Mouse (Mus musculus) heart, embryonic 15.5 days (tissue): Measurements from ENCODE around the gene Tmem115. TPM values are rescaled to one million over a fixed set of nuclear protein-coding genes. Genes with fewer than 3 reads are reported as not detected.
"Not testable (repeated sequence)": the region's sequence is repeated elsewhere in the genome, so short reads cannot be mapped to it uniquely, and the experiment has no call there.

Experiments used
- ATAC-seq: fragments of 200-750 bp; cut with Nextera tagmentation; replicated peaks from 2 replicates; pipeline ENCODE4 v1.8.0; 2017; ENCODE audit warnings: low read depth, moderate TSS enrichment; ENCODE audit not compliant: insufficient number of reproducible peaks, insufficient read depth, low FRiP score
- H3K27ac ChIP-seq: fragments of 300-500 bp; sonication (generic); 2 replicates; pipeline ENCODE4 v1.5.1; 2015; ENCODE audit warnings: mild to moderate bottlenecking, inconsistent platforms
- H3K27me3 ChIP-seq: fragments of 300-500 bp; sonication (generic); 2 replicates; pipeline ENCODE4 v1.6.1; 2015; ENCODE audit warnings: inconsistent platforms
- H3K36me3 ChIP-seq: fragments of 300-500 bp; sonication (generic); 2 replicates; pipeline ENCODE4 v1.6.1; 2015; ENCODE audit warnings: mild to moderate bottlenecking, inconsistent platforms
- H3K4me1 ChIP-seq: fragments of 300-500 bp; sonication (generic); replicated peaks from 2 replicates; pipeline ENCODE4 v1.6.1; 2015; ENCODE audit warnings: inconsistent platforms
- H3K4me2 ChIP-seq: fragments of 300-500 bp; sonication (generic); 2 replicates; pipeline ENCODE4 v1.6.1; 2015; ENCODE audit warnings: inconsistent platforms, mild to moderate bottlenecking, moderate library complexity
- H3K4me3 ChIP-seq: fragments of 300-500 bp; sonication (generic); 2 replicates; pipeline ENCODE4 v1.5.1; 2015; ENCODE audit warnings: mild to moderate bottlenecking, inconsistent platforms
- H3K9ac ChIP-seq: fragments of 300-500 bp; sonication (generic); 2 replicates; pipeline ENCODE4 v1.6.1; 2015; ENCODE audit warnings: mild to moderate bottlenecking, inconsistent platforms
- H3K9me3 ChIP-seq: fragments of 300-500 bp; sonication (generic); replicated peaks from 2 replicates; pipeline ENCODE4 v1.6.1; 2016; ENCODE audit warnings: inconsistent platforms
- WGBS: fragments of 180-500 bp; shearing (Covaris S2); methylation state at CpG from one replicate; pipeline ENCODE4 v1.1.7; 2015; ENCODE audit warnings: mixed read lengths; 5-methylcytosine and 5-hydroxymethylcytosine counted together
- polyA plus RNA-seq: library from polyadenylated mRNA; unstranded; fragments of >200 nt; fragmentation: Nextera tagmentation; extraction: Ambion mirVana; gene quantifications from 2 replicates; pipeline ENCODE4 v1.2.1, GENCODE M21; 2015

Tmem115 gene
- polyA plus RNA-seq, 1 experiment from 2014 or later, result 31.5 TPM

DNA sequence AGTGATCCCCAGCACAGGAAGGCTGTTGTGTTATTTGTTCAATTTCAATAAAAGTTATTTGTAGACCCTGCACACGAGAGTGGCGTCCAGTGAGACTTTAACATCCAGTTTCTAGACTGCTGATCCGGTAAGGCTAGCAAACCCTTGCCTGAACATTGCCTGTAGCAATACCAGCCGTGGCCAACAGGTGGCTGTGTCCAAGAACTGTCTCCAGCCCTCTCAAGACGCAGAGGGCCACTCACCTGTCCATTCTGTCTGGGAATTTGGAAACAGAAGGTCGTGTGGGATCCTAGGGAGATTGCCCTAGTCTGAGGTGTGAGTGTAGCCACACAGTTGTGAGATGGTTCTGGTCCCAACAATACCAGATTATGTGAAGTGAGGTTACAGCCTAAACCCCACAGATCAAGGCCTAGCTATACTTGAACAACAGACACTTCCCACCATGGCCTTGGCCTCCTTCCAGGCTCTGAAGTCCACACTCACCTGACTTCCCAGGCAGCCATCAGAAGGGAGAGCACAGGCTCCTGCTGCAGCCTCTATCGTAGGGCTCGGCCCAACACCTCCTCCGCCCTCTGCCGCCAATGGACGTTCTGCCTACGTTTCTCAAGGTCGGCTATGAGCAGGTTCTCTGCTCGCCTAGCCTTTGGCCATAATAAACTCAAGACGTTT lies 32.4 kb downstream of the Tmem115 start:
- Histone ChIP-seq H3K9ac (no peak overlapping the region), H3K4me3 (0 out of 2 replicates have a peak overlapping the region, but pooled peaks have one; percentile 7), H3K9me3 (no peaks in the 10 kb centered on the region), H3K4me1 (peaks cover 60% of the 10 kb centered on the region), H3K36me3 (peaks cover 21% of the 10 kb centered on the region), H3K27me3 (no peaks in the 10 kb centered on the region), H3K4me2 (peak overlapping the region; percentile 85), H3K27ac (peak overlapping the region; percentile 89)
- WGBS, result 51% methylated on average over 15 of the region's 15 CpGs
- no peak for ATAC-seq

DNA sequence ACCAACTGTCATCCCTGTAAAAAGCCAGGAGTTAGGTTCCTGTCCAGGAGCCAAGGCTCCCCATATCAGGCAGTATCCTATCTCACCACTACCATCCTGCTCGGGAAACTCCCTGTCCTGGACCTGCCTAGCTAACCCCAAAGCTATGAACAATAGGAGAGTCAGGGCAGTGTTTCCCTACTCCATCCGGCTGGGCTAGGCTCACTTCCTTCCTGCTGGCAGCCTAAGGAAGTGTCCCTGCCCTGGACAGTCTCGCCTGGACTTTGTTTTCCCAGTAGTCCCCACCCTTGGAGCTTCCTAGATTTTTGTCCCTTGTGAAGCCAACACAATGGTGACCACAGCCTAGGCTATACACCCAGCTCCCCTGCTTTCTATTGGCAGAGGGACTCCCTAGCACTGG lies 33.1 kb downstream of the Tmem115 start:
- 55% methylated on average over 3 of the region's 3 CpGs for WGBS
- ATAC-seq, result peak; percentile 28

DNA sequence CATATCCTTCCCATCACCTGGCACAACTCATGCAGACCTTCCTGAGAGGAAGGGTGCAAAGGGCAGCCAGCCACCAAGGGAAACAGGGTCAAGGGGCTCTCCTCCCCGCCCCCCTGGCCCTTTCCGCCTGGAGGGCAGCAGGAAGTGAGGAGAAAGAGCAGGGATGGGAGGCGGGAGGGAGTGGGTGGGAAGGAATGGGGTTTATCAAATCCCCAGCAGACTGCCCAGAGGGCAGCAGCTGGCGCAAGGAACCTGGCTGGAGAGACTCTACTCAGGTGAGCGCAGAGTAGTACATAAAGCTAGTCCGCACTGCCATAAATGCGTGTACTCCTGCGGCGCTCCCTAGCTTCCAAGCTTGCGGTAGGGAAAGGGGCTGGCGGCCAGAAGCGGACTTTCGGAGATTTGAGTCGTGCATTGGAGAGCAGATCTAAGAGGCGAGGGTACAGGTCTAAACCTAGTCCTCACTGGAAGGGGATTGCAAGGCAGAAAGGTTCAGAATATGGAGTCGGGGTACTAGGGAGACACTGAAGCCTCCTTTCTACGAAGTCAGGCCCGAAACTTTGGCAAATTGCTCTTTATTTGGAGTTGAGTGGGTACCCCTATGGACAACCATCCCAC lies 34.1 kb downstream of the Tmem115 start, which contains the start of gene Hyal2:
Hyal2 (plus strand) TSS at position 244 of the 618 bp plus-strand sequence.
- H3K9me3 ChIP-seq, result no peaks in the 10 kb centered on the region
- WGBS, result 15% methylated on average over 18 of the region's 18 CpGs
- no peak for ATAC-seq
- no peaks in the 10 kb centered on the region for H3K27me3 ChIP-seq
- H3K4me3 ChIP-seq, result peak within 1 kb of the TSS; percentile 89
- H3K4me2 ChIP-seq, result peak within 1 kb of the TSS; percentile 85
- H3K27ac ChIP-seq, result peak within 1 kb of the TSS; percentile 89
- H3K9ac ChIP-seq, result peak within 1 kb of the TSS; percentile 81
- peaks cover 68% of the 10 kb centered on the region for H3K4me1 ChIP-seq
- peaks cover 19% of the 10 kb centered on the region for H3K36me3 ChIP-seq

More for the DNA sequence above, 33.1 kb downstream of the Tmem115 start:
- Histone ChIP-seq H3K27me3 (no peaks in the 10 kb centered on the region), H3K4me3 (0 out of 2 replicates have a peak overlapping the region, but pooled peaks have one; percentile 7), H3K36me3 (peaks cover 17% of the 10 kb centered on the region), H3K4me2 (peak overlapping the region; percentile 85), H3K9me3 (no peaks in the 10 kb centered on the region), H3K9ac (no peak overlapping the region), H3K27ac (peak overlapping the region; percentile 89), H3K4me1 (peaks cover 67% of the 10 kb centered on the region)

DNA sequence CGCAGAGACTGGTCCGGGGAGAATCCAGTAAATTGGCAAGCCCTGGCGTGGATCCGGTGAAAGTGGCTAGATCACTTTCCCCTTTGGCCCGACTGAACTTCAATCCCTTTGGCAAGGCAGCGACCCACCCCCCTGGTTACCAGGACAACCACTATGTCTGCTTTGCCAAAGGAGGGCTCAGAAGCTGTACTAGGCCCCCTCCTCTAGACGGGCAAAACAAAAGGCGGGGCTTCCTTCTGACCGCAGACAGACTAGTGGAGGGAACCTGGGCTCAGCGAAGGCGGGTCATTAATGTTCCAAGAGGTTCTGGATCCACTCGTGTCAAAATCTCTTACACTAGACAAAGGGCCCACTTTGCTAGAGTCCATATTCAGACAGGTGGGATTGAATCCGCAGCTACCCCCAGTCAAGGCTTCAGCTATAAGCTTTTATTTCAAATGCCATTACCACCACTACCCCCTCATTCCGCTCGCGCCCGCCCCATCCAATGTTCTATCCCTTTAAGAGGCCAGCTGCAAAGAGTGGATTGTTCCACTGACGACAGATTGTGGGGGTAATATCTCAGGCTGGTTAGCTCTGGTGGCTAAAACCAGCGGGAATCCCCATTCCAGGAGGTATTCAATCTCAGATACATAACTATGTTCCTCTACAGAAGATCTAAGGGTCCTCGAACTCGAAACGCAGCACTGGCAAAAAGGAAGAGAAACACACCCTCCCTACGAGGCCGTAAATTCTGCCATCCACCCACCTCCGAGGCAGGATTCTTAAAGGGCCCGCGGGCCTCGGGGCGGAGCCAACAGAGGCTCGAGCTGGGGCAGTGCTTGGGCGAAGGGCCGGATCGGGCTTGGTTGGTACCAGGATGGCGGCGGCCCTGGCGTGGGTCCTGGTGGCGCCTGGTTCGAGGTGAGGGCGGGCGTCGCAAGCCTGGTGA lies 34.9 kb downstream of the Tmem115 start:
- peak overlapping the region; percentile 85 for H3K4me2 ChIP-seq
- peaks cover 26% of the 10 kb centered on the region for H3K36me3 ChIP-seq
- peak overlapping the region; percentile 89 for H3K4me3 ChIP-seq
- H3K4me1 ChIP-seq, result peaks cover 66% of the 10 kb centered on the region
- peak overlapping the region; percentile 89 for H3K27ac ChIP-seq
- peak overlapping the region; percentile 81 for H3K9ac ChIP-seq
- peak; percentile 71 for ATAC-seq
- under 1% methylated on average over 41 of the region's 41 CpGs for WGBS
- H3K27me3 ChIP-seq, result no peaks in the 10 kb centered on the region
- no peaks in the 10 kb centered on the region for H3K9me3 ChIP-seq

DNA sequence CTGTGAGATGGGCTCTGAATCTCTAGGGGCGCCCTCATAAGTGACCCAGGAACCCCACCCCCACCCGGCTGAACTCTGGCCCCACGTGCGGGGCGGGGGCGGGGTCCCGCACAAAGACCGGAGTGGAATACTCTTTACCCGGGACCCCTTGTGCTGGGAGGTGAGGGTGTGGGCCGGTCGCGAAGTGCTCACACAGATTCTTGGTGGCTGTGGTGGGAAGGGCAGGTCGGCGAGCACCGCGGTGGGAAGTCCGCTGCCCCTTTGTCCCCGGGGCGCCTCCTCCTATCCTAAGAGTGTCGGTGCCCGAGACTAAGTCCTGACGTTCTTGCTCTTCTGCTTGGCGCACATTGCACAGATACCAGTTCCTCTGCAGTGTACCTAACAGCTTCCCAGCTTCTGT lies 35.5 kb downstream of the Tmem115 start:
- peak overlapping the region; percentile 81 for H3K9ac ChIP-seq
- peaks cover 59% of the 10 kb centered on the region for H3K4me1 ChIP-seq
- H3K27ac ChIP-seq, result peak overlapping the region; percentile 89
- H3K9me3 ChIP-seq, result no peaks in the 10 kb centered on the region
- H3K4me2 ChIP-seq, result peak overlapping the region; percentile 85
- no peaks in the 10 kb centered on the region for H3K27me3 ChIP-seq
- ATAC-seq, result peak; percentile 4
- peak overlapping the region; percentile 89 for H3K4me3 ChIP-seq
- H3K36me3 ChIP-seq, result peaks cover 30% of the 10 kb centered on the region
- WGBS, result under 1% methylated on average over 23 of the region's 23 CpGs

DNA sequence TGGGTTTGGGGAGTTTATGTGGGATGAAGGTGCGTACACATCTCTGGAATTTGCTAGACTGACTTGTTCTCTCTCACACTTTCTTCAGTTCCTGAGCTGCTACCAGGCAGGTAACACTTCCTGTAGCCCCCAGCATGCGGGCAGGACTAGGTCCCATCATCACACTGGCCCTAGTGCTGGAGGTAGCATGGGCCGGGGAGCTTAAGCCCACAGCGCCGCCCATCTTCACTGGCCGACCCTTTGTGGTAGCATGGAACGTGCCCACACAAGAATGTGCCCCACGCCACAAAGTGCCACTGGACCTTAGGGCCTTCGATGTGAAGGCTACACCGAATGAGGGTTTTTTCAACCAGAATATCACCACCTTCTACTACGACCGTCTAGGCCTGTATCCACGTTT lies 36.3 kb downstream of the Tmem115 start:
- peaks cover 32% of the 10 kb centered on the region for H3K36me3 ChIP-seq
- peak overlapping the region; percentile 85 for H3K4me2 ChIP-seq
- H3K4me3 ChIP-seq, result peak overlapping the region; percentile 89
- no peak for ATAC-seq
- H3K4me1 ChIP-seq, result peaks cover 56% of the 10 kb centered on the region
- H3K27me3 ChIP-seq, result no peaks in the 10 kb centered on the region
- 47% methylated on average over 13 of the region's 13 CpGs for WGBS
- peak overlapping the region; percentile 89 for H3K27ac ChIP-seq
- peak overlapping the region; percentile 81 for H3K9ac ChIP-seq
- no peaks in the 10 kb centered on the region for H3K9me3 ChIP-seq

DNA sequence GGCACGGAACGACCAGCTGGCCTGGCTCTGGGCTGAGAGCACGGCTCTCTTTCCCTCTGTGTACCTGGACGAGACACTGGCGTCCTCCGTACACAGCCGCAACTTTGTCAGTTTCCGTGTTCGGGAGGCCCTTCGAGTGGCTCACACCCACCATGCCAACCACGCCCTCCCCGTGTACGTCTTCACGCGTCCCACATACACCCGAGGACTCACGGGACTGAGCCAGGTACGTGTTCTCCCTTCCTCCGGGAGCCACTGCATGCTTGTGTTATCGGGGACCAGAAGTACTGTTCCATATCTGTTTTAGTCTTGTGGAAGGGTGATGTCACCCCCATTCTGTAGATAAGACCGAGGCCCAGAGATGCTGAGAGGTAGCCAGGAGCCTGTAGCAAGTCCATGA lies 37.1 kb downstream of the Tmem115 start:
- Histone ChIP-seq H3K9ac (peak overlapping the region; percentile 30), H3K4me3 (peak overlapping the region; percentile 89), H3K4me2 (peak overlapping the region; percentile 85), H3K27me3 (no peaks in the 10 kb centered on the region), H3K4me1 (peaks cover 55% of the 10 kb centered on the region), H3K27ac (peak overlapping the region; percentile 27), H3K36me3 (peaks cover 29% of the 10 kb centered on the region), H3K9me3 (no peaks in the 10 kb centered on the region)
- WGBS, result 45% methylated on average over 21 of the region's 21 CpGs
- ATAC-seq, result no peak

DNA sequence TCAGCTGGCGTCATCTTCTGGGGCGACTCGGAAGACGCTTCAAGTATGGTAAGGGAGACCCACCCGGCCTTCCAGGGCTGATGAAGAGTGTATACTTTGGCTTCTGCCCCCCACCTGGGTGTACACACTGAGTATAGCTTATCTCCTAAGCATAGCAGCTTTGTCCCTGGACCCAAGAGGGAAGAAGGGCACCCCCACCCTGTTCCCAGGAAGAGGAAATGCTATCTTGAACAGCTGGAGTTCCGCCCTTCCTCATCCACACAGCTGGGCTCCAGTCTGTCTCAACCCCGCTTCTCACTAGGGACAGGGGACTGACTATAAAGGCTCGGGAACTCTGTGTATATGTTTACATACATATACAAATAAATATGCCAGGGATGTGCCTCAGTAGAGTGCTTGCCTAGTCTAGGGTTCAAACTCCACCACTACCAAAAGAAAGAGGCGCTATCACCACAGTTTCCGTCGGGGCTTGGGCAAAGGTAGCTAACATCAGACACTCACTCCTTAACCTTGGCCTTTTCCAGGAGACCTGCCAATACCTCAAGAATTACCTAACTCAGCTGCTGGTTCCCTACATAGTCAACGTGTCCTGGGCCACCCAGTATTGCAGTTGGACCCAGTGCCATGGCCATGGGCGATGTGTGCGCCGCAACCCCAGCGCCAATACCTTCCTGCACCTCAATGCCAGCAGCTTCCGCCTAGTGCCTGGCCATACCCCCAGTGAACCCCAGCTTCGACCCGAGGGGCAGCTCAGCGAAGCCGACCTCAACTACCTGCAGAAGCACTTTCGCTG lies 38.0 kb downstream of the Tmem115 start:
- 84% methylated on average over 22 of the region's 22 CpGs for WGBS
- Histone ChIP-seq H3K4me2 (peak overlapping the region; percentile 85), H3K27me3 (no peaks in the 10 kb centered on the region), H3K27ac (peak overlapping the region; percentile 27), H3K36me3 (peaks cover 29% of the 10 kb centered on the region), H3K4me1 (peaks cover 56% of the 10 kb centered on the region), H3K4me3 (peak overlapping the region; percentile 89; the same call in 1 of the 2 replicates), H3K9me3 (no peaks in the 10 kb centered on the region), H3K9ac (peak overlapping the region; percentile 30; the same call in 1 of the 2 replicates)
- no peak for ATAC-seq

DNA sequence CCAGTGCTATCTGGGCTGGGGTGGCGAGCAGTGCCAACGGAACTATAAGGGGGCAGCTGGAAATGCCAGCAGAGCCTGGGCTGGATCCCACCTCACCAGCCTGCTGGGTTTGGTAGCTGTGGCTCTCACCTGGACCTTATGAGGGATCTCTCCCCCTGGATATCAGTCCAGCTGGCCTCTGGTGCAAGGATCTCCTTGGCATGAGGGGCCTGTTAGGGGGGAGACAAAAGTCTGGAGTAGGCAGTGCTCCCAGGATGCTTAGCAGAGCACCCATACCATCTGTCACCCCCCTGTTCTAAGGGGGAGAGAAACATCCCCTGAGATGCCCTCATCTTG lies 38.5 kb downstream of the Tmem115 start:
- Histone ChIP-seq H3K4me3 (no peak overlapping the region), H3K9ac (no peak overlapping the region), H3K36me3 (peaks cover 29% of the 10 kb centered on the region), H3K27me3 (no peaks in the 10 kb centered on the region), H3K4me2 (no peak overlapping the region), H3K27ac (no peak overlapping the region), H3K9me3 (no peaks in the 10 kb centered on the region), H3K4me1 (peaks cover 57% of the 10 kb centered on the region)
- 91% methylated on average over 2 of the region's 2 CpGs for WGBS
- ATAC-seq, result no peak

DNA sequence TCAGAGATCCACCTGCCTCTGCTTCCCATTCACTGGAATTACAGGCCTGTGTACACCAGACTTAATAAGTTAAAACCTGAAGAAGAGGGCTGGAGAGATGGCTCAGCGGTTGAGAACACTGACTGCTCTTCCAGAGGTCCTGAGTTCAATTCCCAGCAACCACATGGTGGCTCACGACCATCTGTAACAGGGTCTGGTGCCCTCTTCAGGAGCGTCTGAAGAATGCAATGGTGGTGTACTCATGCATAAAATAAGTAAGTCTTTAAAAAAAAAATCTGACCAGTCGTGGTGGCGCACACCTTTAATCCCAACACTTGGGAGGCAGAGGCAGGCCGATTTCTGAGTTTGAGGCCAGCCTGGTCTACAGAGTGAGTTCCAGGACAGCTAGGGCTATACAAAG lies 40.0 kb downstream of the Tmem115 start:
- 81% methylated on average over 6 of the region's 6 CpGs for WGBS
- not testable (repeated sequence) for H3K4me3 ChIP-seq

More for the DNA sequence above, 40.0 kb downstream of the Tmem115 start:
- not testable (repeated sequence) for H3K27me3 ChIP-seq, H3K4me2 ChIP-seq, H3K9ac ChIP-seq, ATAC-seq, H3K9me3 ChIP-seq, H3K27ac ChIP-seq
- H3K36me3 ChIP-seq, result peaks cover 29% of the 10 kb centered on the region
- H3K4me1 ChIP-seq, result peaks cover 53% of the 10 kb centered on the region
